Mouse (Mus musculus): ENCODE data around the gene Cc2d1a.

The Cc2d1a gene

GRCm38 (mm10) chr8:84177405-84177804, 29.7 kb upstream of the Cc2d1a start:
- DNase-seq (ENCODE audit: low spot score), result no peak

- DNase-seq (ENCODE audit: low spot score), result no peak
These were observed 28.8 kb upstream of the Cc2d1a start for GRCm38 (mm10) chr8:84176560-84176959.

GRCm38 (mm10) chr8:84173861-84174260, 26.1 kb upstream of the Cc2d1a start:
- DNase-seq (ENCODE audit: low spot score), result no peak

GRCm38 (mm10) chr8:84170096-84170495, 22.4 kb upstream of the Cc2d1a start:
- DNase-seq (ENCODE audit: low spot score), result no peak

GRCm38 (mm10) chr8:84167696-84168095, 20.0 kb upstream of the Cc2d1a start:
- DNase-seq (ENCODE audit: low spot score), result no peak

- DNase-seq (ENCODE audit: low spot score), result no peak
These were observed 9.9 kb upstream of the Cc2d1a start for GRCm38 (mm10) chr8:84157620-84158019.

- DNase-seq (ENCODE audit: low spot score), result no peak
These were observed 1.4 kb upstream of the Cc2d1a start for GRCm38 (mm10) chr8:84149181-84149580.

GRCm38 (mm10) chr8:84148531-84148850, 755 bp upstream of the Cc2d1a start:
- no peak for DNase-seq (ENCODE audit: low spot score)

GRCm38 (mm10) chr8:84147324-84147766, 391 bp downstream of the Cc2d1a start:
- no peak for DNase-seq (ENCODE audit: low spot score)

GRCm38 (mm10) chr8:84144636-84145245, 3.0 kb downstream of the Cc2d1a start:
- DNase-seq (ENCODE audit: low spot score), result no peak

- DNase-seq (ENCODE audit: low spot score), result no peak
These were observed 6.9 kb downstream of the Cc2d1a start for GRCm38 (mm10) chr8:84140838-84141237.

GRCm38 (mm10) chr8:84137848-84138247, 9.9 kb downstream of the Cc2d1a start:
- DNase-seq (ENCODE audit: low spot score), result no peak

- no peak for DNase-seq (ENCODE audit: low spot score)
These were observed 15.5 kb downstream of the Cc2d1a start for GRCm38 (mm10) chr8:84132225-84132624.

- no peak for DNase-seq (ENCODE audit: low spot score)
These were observed 16.9 kb downstream of the Cc2d1a start for GRCm38 (mm10) chr8:84130806-84131205.

- DNase-seq (ENCODE audit: low spot score), result no peak
These were observed 19.5 kb downstream of the Cc2d1a start for GRCm38 (mm10) chr8:84128277-84128676.

- no peak for DNase-seq (ENCODE audit: low spot score)
These were observed 20.4 kb downstream of the Cc2d1a start for GRCm38 (mm10) chr8:84127202-84127901.

- no peak for DNase-seq (ENCODE audit: low spot score)
These were observed 21.0 kb downstream of the Cc2d1a start for GRCm38 (mm10) chr8:84126742-84127141.

GRCm38 (mm10) chr8:84125656-84126055, 22.1 kb downstream of the Cc2d1a start, which contains the start of gene Podnl1:
Gene Podnl1 (plus strand): TSS chr8:84125989.
- no peak for DNase-seq (ENCODE audit: low spot score)

- DNase-seq (ENCODE audit: low spot score), result no peak
These were observed 25.6 kb downstream of the Cc2d1a start for GRCm38 (mm10) chr8:84122151-84122550.

GRCm38 (mm10) chr8:84115646-84116045, 32.1 kb downstream of the Cc2d1a start:
- DNase-seq (ENCODE audit: low spot score), result no peak

- DNase-seq (ENCODE audit: low spot score), result no peak
These were observed 41.3 kb downstream of the Cc2d1a start for GRCm38 (mm10) chr8:84106216-84107040.

GRCm38 (mm10) chr8:84105676-84106075, 42.1 kb downstream of the Cc2d1a start:
- DNase-seq (ENCODE audit: low spot score), result no peak

Measured in urinary bladder, postnatal 10 days (tissue).